Mouse (Mus musculus) liver, embryonic 14.5 days (tissue): ENCODE measurements around the gene Ptgfrn.

ENCODE experiments used
- CTCF ChIP-seq: IDR thresholded peaks from 2 replicates; pipeline ENCODE4 v1.5.1; 2016; ENCODE audit warnings: antibody characterized with exemption, low read depth, control low read depth
- EP300 ChIP-seq: IDR thresholded peaks from 2 replicates; pipeline ENCODE4 v1.6.1; 2016; ENCODE audit warnings: antibody characterized with exemption, low read depth

- TF ChIP-seq CTCF (no peak), EP300 (no peak)
These were observed 2.4 kb upstream of the Ptgfrn start for GRCm38 (mm10) chr3:101112518-101112894.
